Mouse (Mus musculus): ENCODE results near the gene Tmem168. TPM values are rescaled to one million over a fixed set of nuclear protein-coding genes. Genes with fewer than 3 reads are reported as not detected.

Tmem168 gene
- polyA plus RNA-seq, 1 experiment, result 8.7 TPM

DNA sequence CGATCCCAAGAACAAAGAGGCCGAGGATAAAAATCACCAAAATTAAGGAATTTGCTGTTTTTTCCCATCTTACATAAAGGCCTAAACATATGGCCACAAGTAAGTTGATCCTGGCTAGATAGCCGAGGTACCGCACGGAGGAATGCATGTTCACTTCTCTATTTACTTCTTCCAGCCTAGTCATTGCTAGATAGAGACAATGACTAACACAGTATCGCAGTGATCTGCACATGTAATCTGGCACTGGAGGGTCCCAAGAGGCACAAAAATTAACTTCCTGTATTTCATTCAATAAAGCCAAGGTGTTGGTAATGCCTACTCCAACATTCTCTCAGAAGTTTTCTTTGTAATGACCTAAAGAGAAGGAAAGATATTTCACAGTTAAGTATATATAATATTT, 4.8 kb downstream of the Tmem168 start:
- Histone ChIP-seq H3K4me1 (ENCODE audit: control insufficient read depth, insufficient read depth, low read length) (no peaks in the 10 kb centered on the region; the same call in 1 of the 2 replicates), H3K4me3 (replicated peaks; ENCODE audit: control insufficient read depth, low read depth, low read length) (no peak overlapping the region), H3K27ac (ENCODE audit: control insufficient read depth, insufficient read depth, low read depth, low read length, poor library complexity) (no peak overlapping the region)
- WGBS, result 81% methylated on average over 6 of the region's 6 CpGs
- no peak for TF ChIP-seq POLR2A (IDR thresholded peaks at IDR 0.05; ENCODE audit: borderline replicate concordance, control insufficient read depth, low read depth, low read length)
- no peak for TF ChIP-seq CTCF (IDR thresholded peaks at IDR 0.05; ENCODE audit: control insufficient read depth, insufficient read depth, low read length)

DNA sequence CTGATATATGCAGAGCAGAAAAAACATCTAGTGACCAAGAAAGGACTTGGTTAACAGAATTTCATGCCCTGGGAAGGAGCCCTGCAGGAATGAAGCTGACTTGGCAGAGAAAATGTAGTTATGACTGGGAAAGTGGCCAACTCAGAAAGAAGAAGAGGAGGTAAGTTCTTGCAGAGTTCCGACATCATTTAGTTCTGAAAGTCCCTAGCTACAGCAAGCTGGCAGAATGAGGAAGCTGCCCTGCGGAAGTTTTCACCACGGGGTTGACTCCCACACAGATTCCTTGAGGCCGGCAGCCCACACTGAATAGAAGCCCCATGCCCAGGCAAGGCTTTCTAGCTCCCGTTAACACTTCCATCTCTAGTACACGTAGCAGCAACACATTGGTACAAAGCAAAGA, 6.3 kb downstream of the Tmem168 start:
- no peak overlapping the region for H3K27ac ChIP-seq (ENCODE audit: control insufficient read depth, insufficient read depth, low read depth, low read length, poor library complexity)
- no peaks in the 10 kb centered on the region; the same call in 1 of the 2 replicates for H3K4me1 ChIP-seq (ENCODE audit: control insufficient read depth, insufficient read depth, low read length)
- 8% methylated on average over 6 of the region's 6 CpGs for WGBS
- TF ChIP-seq CTCF (IDR thresholded peaks at IDR 0.05; ENCODE audit: control insufficient read depth, insufficient read depth, low read length) (no peak), POLR2A (IDR thresholded peaks at IDR 0.05; ENCODE audit: borderline replicate concordance, control insufficient read depth, low read depth, low read length) (no peak)
- no peak overlapping the region for H3K4me3 ChIP-seq (replicated peaks; ENCODE audit: control insufficient read depth, low read depth, low read length)

DNA sequence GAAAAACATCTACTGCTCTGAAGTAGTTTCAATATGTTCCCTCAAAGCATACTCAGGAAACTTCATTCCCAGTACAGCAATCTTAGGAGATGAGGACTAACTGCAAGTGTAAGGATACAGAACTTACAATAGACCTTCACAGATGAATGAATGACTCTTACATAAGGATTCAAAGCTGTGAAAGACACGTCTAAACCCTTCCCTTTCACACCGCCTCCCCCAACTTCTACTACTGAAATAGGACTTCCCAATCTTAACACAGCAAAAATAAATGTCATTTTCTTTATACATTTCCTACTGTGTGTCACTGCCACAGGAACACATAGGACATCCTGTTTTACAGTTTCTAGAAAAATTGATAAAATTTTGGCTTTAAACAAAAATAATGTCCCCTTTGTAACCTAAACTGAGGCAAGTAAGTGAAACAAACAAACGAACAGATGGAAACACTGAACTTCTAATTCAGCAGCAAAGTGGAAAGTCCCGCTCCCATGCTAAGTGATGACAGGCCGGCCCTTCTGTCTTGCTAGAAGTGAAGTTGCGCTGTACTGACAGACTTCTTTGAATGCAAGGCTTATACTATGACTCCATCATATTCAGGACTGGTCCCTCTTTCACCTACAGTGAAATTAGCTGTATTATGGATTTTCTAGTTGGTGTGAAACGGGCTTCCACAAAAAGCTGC, 9.5 kb downstream of the Tmem168 start:
- Histone ChIP-seq H3K4me1 (ENCODE audit: control insufficient read depth, insufficient read depth, low read length) (no peaks in the 10 kb centered on the region; the same call in 1 of the 2 replicates), H3K4me3 (replicated peaks; ENCODE audit: control insufficient read depth, low read depth, low read length) (no peak overlapping the region), H3K27ac (ENCODE audit: control insufficient read depth, insufficient read depth, low read depth, low read length, poor library complexity) (no peak overlapping the region)
- no peak for TF ChIP-seq CTCF (IDR thresholded peaks at IDR 0.05; ENCODE audit: control insufficient read depth, insufficient read depth, low read length)
- TF ChIP-seq POLR2A (IDR thresholded peaks at IDR 0.05; ENCODE audit: borderline replicate concordance, control insufficient read depth, low read depth, low read length), result no peak
- WGBS, result 71% methylated on average over 7 of the region's 7 CpGs

DNA sequence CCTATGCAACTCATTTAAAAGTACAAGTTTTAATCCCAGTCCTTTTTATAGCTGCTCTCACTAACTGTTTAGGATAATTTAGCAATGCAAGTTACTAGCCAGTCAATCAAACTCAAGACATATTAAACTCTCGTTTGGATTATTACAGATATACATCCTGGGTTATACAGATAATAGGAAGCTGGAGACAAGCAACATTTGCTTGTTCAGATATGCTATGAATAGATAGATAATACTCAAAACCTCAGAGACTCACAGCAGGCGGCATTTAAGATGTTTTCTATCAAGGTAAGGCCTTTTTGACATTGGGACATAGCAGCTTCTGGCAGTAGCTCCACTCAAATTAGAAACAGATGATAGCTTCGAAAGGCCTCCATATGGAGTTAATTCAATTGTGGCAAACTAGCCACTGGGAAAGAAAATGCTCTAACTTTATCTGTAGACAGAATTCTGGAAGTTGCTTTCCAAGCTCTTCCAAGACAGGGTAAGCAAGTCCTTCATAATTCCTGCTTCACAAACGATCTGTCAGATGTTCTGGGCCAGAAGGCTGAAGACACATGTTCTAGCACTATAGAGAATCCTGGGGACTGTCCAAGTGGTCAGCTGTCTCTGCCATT, 15.1 kb downstream of the Tmem168 start:
- no peaks in the 10 kb centered on the region for H3K4me1 ChIP-seq (ENCODE audit: control insufficient read depth, insufficient read depth, low read length)
- no peak overlapping the region for H3K27ac ChIP-seq (ENCODE audit: control insufficient read depth, insufficient read depth, low read depth, low read length, poor library complexity)
- no peak for TF ChIP-seq POLR2A (IDR thresholded peaks at IDR 0.05; ENCODE audit: borderline replicate concordance, control insufficient read depth, low read depth, low read length)
- WGBS, result 69% methylated on average over 4 of the region's 4 CpGs
- H3K4me3 ChIP-seq (replicated peaks; ENCODE audit: control insufficient read depth, low read depth, low read length), result no peak overlapping the region

- TF ChIP-seq POLR2A (IDR thresholded peaks at IDR 0.05; ENCODE audit: borderline replicate concordance, control insufficient read depth, low read depth, low read length), result no peak
- no peak for TF ChIP-seq CTCF (IDR thresholded peaks at IDR 0.05; ENCODE audit: control insufficient read depth, insufficient read depth, low read length)
- H3K27ac ChIP-seq (ENCODE audit: control insufficient read depth, insufficient read depth, low read depth, low read length, poor library complexity), result no peak overlapping the region
- H3K4me1 ChIP-seq (ENCODE audit: control insufficient read depth, insufficient read depth, low read length), result no peaks in the 10 kb centered on the region; the same call in 1 of the 2 replicates
- H3K4me3 ChIP-seq (replicated peaks; ENCODE audit: control insufficient read depth, low read depth, low read length), result no peak overlapping the region
- 63% methylated on average over 2 of the region's 2 CpGs for WGBS
Measured at GRCm38 (mm10) chr6:13586560-13586959, 21.3 kb downstream of the Tmem168 start.

DNA sequence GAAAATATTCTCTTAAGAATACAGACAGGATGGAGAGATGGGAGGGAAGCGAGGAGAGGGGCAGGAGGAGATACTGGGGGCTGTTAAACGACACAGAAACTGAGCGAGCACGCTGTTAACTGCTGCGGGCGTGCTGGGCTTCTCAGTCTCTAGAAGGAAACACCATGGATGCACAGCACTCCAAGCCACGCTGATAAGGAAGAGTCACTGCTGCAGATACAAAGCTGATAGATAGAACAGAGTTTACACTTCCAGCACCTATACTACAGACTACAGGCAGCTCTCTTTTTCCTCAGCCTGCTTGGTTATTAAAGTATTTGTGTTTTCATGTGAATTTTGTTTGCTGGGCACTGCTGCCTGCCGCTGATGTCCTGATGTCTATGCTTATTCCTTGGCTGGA, 21.7 kb downstream of the Tmem168 start:
- TF ChIP-seq CTCF (IDR thresholded peaks at IDR 0.05; ENCODE audit: control insufficient read depth, insufficient read depth, low read length), result no peak
- no peak for TF ChIP-seq POLR2A (IDR thresholded peaks at IDR 0.05; ENCODE audit: borderline replicate concordance, control insufficient read depth, low read depth, low read length)
- Histone ChIP-seq H3K4me1 (ENCODE audit: control insufficient read depth, insufficient read depth, low read length) (no peaks in the 10 kb centered on the region; the same call in 1 of the 2 replicates), H3K27ac (ENCODE audit: control insufficient read depth, insufficient read depth, low read depth, low read length, poor library complexity) (no peak overlapping the region), H3K4me3 (replicated peaks; ENCODE audit: control insufficient read depth, low read depth, low read length) (no peak overlapping the region)
- WGBS, result 80% methylated on average over 8 of the region's 8 CpGs

DNA sequence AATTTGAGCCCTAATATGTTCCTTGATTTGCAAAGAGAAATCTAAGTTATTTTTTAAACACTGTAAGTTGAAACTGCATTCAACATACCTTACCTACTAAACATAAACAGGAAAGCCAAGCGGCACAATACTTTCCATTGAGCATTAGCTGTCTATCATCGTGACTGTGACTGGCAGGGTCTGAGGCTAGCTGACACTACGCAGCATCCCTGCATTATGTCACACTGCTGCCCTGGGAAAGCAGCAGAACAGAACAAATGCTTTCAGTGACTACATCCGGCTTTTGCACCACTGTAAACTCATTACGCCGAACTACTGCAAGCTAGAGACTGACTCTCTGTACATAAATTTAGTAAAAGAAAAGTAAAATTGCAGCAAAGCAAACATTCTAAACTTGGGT, 23.1 kb downstream of the Tmem168 start:
- 90% methylated on average over 6 of the region's 6 CpGs for WGBS
- Histone ChIP-seq H3K4me3 (replicated peaks; ENCODE audit: control insufficient read depth, low read depth, low read length) (no peak overlapping the region), H3K27ac (ENCODE audit: control insufficient read depth, insufficient read depth, low read depth, low read length, poor library complexity) (no peak overlapping the region), H3K4me1 (ENCODE audit: control insufficient read depth, insufficient read depth, low read length) (no peaks in the 10 kb centered on the region; the same call in 1 of the 2 replicates)
- no peak for TF ChIP-seq POLR2A (IDR thresholded peaks at IDR 0.05; ENCODE audit: borderline replicate concordance, control insufficient read depth, low read depth, low read length)
- TF ChIP-seq CTCF (IDR thresholded peaks at IDR 0.05; ENCODE audit: control insufficient read depth, insufficient read depth, low read length), result no peak

DNA sequence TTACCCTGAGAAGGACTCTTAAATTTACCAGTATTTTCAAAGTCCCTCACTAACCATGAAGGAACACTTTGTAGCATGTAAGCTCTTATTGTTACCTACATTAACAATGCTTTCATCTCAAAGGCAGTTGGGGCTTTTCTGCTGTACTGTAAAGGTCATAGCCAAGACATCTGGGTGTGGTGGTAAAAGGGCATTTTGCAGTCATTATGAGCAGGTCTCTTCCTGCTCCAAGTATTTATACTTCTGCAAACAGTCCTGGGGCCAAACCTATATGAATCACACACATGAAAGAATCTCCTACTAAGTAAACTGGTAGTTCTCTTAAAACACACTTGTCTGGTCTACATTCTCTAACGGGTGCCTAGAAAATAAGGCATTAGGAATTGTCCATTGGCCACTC, 25.8 kb downstream of the Tmem168 start:
- WGBS, result 95% methylated on average over 1 of the region's 1 CpGs
- no peak overlapping the region for H3K27ac ChIP-seq (ENCODE audit: control insufficient read depth, insufficient read depth, low read depth, low read length, poor library complexity)
- H3K4me3 ChIP-seq (replicated peaks; ENCODE audit: control insufficient read depth, low read depth, low read length), result no peak overlapping the region
- no peaks in the 10 kb centered on the region; the same call in 1 of the 2 replicates for H3K4me1 ChIP-seq (ENCODE audit: control insufficient read depth, insufficient read depth, low read length)
- TF ChIP-seq POLR2A (IDR thresholded peaks at IDR 0.05; ENCODE audit: borderline replicate concordance, control insufficient read depth, low read depth, low read length) (no peak), CTCF (IDR thresholded peaks at IDR 0.05; ENCODE audit: control insufficient read depth, insufficient read depth, low read length) (no peak)

Data from bone marrow, adult 2 months (tissue).